Mouse (Mus musculus) cerebellum, adult 2 months (tissue): ENCODE results near the gene Pusl1. TPM values are rescaled to one million over a fixed set of nuclear protein-coding genes. Genes with fewer than 3 reads are reported as not detected.

ENCODE experiments used
- DNase-seq, 2 experiments: peaks; one replicate each; pipeline ENCODE4 v3.0.0; 2021
- H3K27ac ChIP-seq: fragments of 200-500 bp; 2 replicates; pipeline ENCODE4 v1.5.1; 2012; ENCODE audit warnings: low read length, control low read depth, inconsistent platforms; ENCODE audit not compliant: insufficient read depth
- H3K27me3 ChIP-seq: fragments of 200-500 bp; 2 replicates; pipeline ENCODE4 v1.6.1; 2012; ENCODE audit warnings: inconsistent platforms, mild to moderate bottlenecking, low read length, moderate library complexity; ENCODE audit not compliant: control insufficient read depth, insufficient read depth
- H3K4me1 ChIP-seq: fragments of 200-500 bp; 2 replicates; pipeline ENCODE4 v1.6.1; 2011; ENCODE audit warnings: low read length; ENCODE audit not compliant: control insufficient read depth, insufficient read depth
- H3K4me3 ChIP-seq: fragments of 200-500 bp; replicated peaks from 2 replicates; pipeline ENCODE3; 2011; ENCODE audit warnings: mild to moderate bottlenecking, low read depth, low read length, control low read depth; ENCODE audit not compliant: insufficient read depth
- CTCF ChIP-seq: fragments of 200-500 bp; IDR thresholded peaks from 2 replicates; pipeline ENCODE4 v1.5.1; 2011; ENCODE audit warnings: low read depth, mild to moderate bottlenecking, control low read depth, low read length, moderate library complexity, borderline replicate concordance; ENCODE audit not compliant: insufficient read depth
- POLR2A ChIP-seq: fragments of 200-500 bp; IDR thresholded peaks from 2 replicates; pipeline ENCODE4 v1.6.1; 2011; ENCODE audit warnings: low read length, control low read depth, borderline replicate concordance; ENCODE audit not compliant: insufficient read depth
- WGBS: fragments of 180-500 bp; shearing (Covaris S2); methylation state at CpG from one replicate; pipeline ENCODE4 v1.1.7; 2018; 5-methylcytosine and 5-hydroxymethylcytosine counted together
- polyA plus RNA-seq: library from polyadenylated mRNA; depleted of rRNA; stranded (reverse); fragments of >200 nt; gene quantifications from 2 replicates; pipeline ENCODE4 v1.2.3, GENCODE M21; 2012

The Pusl1 gene
- polyA plus RNA-seq, 1 experiment, result 69.9 TPM

DNA sequence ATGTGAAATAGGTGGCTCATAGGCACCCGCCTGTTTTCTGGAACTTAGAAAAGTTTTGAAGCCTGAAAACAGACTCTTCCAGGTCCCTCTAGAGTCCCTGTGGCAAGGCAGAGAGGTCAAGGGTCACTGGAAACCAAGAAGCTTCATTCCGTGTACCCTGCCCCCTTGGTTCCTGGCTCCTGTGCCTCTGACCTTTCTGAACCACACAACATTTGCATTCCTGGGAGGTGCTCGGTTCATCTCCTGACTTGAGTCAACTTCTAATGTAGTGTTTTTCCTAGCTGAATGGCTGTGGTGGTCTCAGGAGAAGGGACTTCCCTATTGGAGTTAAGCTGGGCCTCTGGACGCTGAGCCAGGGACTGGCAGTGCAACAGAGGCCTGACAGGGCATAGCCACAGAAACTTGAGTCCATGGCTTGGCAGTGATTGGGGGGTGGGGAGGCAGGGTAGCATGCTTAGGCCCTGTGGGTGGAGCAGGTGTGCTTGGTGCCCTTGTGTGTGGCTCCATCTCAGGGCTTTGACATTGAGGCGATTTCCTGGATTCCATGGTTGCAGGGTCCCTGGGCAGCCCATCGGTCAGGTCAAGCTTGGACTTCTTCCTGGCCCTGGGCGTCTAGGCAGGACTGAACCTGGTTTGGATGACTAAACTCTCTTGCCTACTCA lies 43.0 kb downstream of the Pusl1 start:
- TF ChIP-seq CTCF (no peak), POLR2A (no peak)
- Histone ChIP-seq H3K27me3 (no peaks in the 10 kb centered on the region), H3K4me1 (peaks cover 33% of the 10 kb centered on the region), H3K27ac (no peak overlapping the region), H3K4me3 (peak overlapping the region; percentile 92)
- no peak for DNase-seq
- 32% methylated on average over 7 of the region's 7 CpGs for WGBS

- peak overlapping the region; percentile 64; the same call in 1 of the 2 replicates for H3K27ac ChIP-seq
- H3K27me3 ChIP-seq, result no peaks in the 10 kb centered on the region
- H3K4me3 ChIP-seq, result peak overlapping the region; percentile 92
- H3K4me1 ChIP-seq, result peaks cover 33% of the 10 kb centered on the region
- no peak for TF ChIP-seq CTCF
- DNase-seq, result peak in 1 of 2 experiments; percentile 63
- under 1% methylated on average over 56 of the region's 69 CpGs for WGBS
These were observed 43.8 kb downstream of the Pusl1 start for GRCm38 (mm10) chr4:155847591-155848352.

DNA sequence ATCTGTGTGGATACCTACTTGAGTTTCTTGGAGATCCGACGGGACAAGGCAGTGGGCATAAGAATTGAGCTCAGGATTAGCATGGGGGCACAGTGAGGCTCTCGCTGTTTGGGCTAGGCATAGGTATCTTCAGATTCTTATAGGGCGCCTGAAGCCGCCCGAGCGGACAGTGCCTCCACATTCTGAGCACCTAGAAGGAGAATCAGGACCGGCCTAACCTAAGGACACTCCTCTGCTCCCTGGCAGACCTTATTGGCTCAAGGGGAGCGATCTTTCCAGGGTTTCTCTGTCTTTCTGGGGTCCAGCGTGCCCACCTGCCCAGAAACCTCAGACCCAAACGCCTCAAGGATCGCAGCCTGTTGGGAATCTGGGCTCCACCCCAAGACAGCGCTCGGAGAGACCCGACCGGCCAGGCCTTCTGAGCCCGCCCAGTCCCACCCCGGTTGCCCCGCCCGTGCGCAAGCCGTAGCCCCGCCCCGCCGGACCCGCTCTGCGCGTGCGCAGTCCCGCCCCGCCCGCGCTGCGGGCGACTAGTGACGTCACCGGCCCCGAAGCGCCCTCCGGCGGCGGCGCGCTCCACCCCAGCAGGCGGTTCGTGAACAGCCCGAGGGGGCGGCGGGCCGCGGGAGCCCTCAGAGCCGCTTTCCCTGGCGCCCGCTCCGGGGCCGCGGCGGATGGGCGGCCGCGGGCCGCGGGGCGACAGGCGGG lies 44.6 kb downstream of the Pusl1 start, which contains the start of gene Dvl1:
Gene Dvl1 (plus strand): TSS at position 532 of the 708 bp plus-strand sequence.
- peak within 1 kb of the TSS; percentile 68 for H3K27ac ChIP-seq
- no peak; the same call in 1 of the 2 replicates for TF ChIP-seq CTCF
- TF ChIP-seq POLR2A, result peak; percentile 89; the same call in 1 of the 2 replicates
- peak; percentile 91 to 98 for DNase-seq
- peaks cover 26% of the 10 kb centered on the region for H3K4me1 ChIP-seq
- WGBS, result 2% methylated on average over 59 of the region's 65 CpGs
- peak within 1 kb of the TSS; percentile 92 for H3K4me3 ChIP-seq
- no peaks in the 10 kb centered on the region for H3K27me3 ChIP-seq

DNA sequence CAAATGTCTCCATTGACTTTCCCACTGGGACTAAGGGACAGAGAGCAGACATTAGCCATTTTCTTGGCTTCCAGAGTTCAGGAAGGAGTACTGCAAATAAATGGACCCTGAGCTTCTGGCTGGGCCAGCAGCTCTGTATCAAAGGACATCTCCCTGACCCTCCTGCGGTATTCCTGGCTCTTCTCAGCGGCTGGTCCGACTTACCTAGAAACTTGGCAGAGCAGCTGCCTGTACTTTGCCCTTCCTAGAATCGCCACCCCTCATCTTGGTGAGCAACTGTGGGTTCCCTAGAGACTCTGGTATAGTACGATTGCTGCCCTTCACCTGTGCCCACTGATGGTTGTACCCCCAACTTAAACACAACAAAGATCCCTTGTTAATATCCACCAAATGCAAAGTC lies 48.4 kb downstream of the Pusl1 start:
- WGBS, result 85% methylated on average over 5 of the region's 5 CpGs
- Histone ChIP-seq H3K27me3 (no peaks in the 10 kb centered on the region), H3K4me3 (no peak overlapping the region), H3K4me1 (peaks cover 10% of the 10 kb centered on the region), H3K27ac (no peak overlapping the region)
- TF ChIP-seq CTCF, result no peak
- no peak for TF ChIP-seq POLR2A
- no peak for DNase-seq

DNA sequence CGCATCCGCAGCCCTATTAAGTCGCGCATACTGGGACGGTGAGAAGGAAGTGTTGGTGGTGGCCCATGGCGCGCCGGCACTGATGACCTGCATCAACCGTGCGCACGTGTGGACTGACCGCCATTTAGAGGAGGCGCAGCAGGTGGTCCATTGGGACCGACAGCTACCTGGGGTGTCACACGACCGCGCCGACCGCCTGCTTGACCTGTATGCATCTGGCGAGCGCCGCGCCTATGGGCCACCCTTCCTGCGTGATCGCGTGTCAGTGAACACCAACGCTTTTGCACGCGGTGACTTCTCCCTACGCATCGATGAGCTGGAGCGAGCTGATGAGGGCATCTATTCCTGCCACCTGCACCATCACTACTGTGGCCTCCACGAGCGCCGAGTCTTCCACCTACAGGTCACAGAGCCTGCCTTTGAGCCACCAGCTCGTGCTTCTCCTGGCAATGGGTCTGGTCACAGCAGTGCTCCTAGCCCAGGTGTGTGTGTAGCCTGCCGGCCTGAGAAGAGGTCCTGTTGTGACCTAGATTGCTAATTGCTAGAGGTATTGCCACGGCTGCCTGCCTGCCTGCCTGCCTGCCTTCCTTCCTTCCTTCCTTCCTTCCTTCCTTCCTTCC lies 49.8 kb downstream of the Pusl1 start:
- peak; percentile 41 to 54 for DNase-seq
- H3K4me1 ChIP-seq, result peaks cover 14% of the 10 kb centered on the region
- H3K27ac ChIP-seq, result no peak overlapping the region
- TF ChIP-seq POLR2A, result no peak
- no peak for TF ChIP-seq CTCF
- WGBS, result 30% methylated on average over 38 of the region's 38 CpGs
- H3K27me3 ChIP-seq, result no peaks in the 10 kb centered on the region
- H3K4me3 ChIP-seq, result peak overlapping the region; percentile 28

GRCm38 (mm10) chr4:155841003-155841454 lies 50.6 kb downstream of the Pusl1 start:
- H3K27me3 ChIP-seq, result no peaks in the 10 kb centered on the region
- WGBS, result 5% methylated on average over 32 of the region's 32 CpGs

More at GRCm38 (mm10) chr4:155841003-155841454, 50.6 kb downstream of the Pusl1 start:
- H3K4me1 ChIP-seq, result peaks cover 11% of the 10 kb centered on the region
- DNase-seq, result peak in 1 of 2 experiments; percentile 35
- TF ChIP-seq CTCF (no peak), POLR2A (no peak)
- H3K27ac ChIP-seq, result no peak overlapping the region
- peak overlapping the region; percentile 28 for H3K4me3 ChIP-seq
